Mouse (Mus musculus) MEL (cell line): ENCODE data around the gene Fam214a. TPM values are rescaled to one million over a fixed set of nuclear protein-coding genes. Genes with fewer than 3 reads are reported as not detected.

Experiments
- DNase-seq: peaks from one replicate; pipeline ENCODE4 v3.0.0; 2011; ENCODE audit warnings: low read depth, low spot score
- H3K27ac ChIP-seq: 2 replicates; pipeline ENCODE4 v1.5.1; 2012; ENCODE audit warnings: low read depth, mild to moderate bottlenecking, control low read depth, low read length, moderate library complexity; ENCODE audit not compliant: control insufficient read depth
- H3K27me3 ChIP-seq, 2 experiments: fragments of 150-350 bp in 1 of 2; sonication (generic) in 1 of 2; 2 replicates each; pipeline ENCODE4 v1.6.1; 2012; ENCODE audit warnings: low read length in 2 of 2, mild to moderate bottlenecking in 2 of 2, improper control_type of control experiment in 1 of 2, moderate library complexity in 1 of 2; ENCODE audit not compliant: insufficient read depth in 2 of 2, control insufficient read depth in 1 of 2
- H3K36me3 ChIP-seq, 2 experiments: 2 replicates each; pipeline ENCODE4 v1.6.1; 2012 to 2014; ENCODE audit warnings: low read length in 2 of 2, improper control_type of control experiment in 1 of 2, inconsistent platforms in 1 of 2, mild to moderate bottlenecking in 1 of 2; ENCODE audit not compliant: insufficient read depth in 2 of 2, control insufficient read depth in 1 of 2
- H3K4me1 ChIP-seq, 2 experiments: fragments of 150-350 bp in 1 of 2; sonication (generic) in 1 of 2; 2 replicates each; pipeline ENCODE4 v1.6.1; 2012; ENCODE audit warnings: low read length in 2 of 2, improper control_type of control experiment in 1 of 2, mild to moderate bottlenecking in 1 of 2; ENCODE audit not compliant: insufficient read depth in 2 of 2, control insufficient read depth in 1 of 2
- H3K4me3 ChIP-seq, 2 experiments: fragments of 150-350 bp in 1 of 2; sonication (generic) in 1 of 2; 2 replicates each; pipeline ENCODE4 v1.5.1; 2012; ENCODE audit warnings: low read depth in 2 of 2, low read length in 2 of 2, mild to moderate bottlenecking in 2 of 2, moderate library complexity in 2 of 2, control low read depth in 1 of 2, improper control_type of control experiment in 1 of 2; ENCODE audit not compliant: control insufficient read depth in 1 of 2, insufficient read depth in 1 of 2
- H3K79me2 ChIP-seq: 2 replicates; pipeline ENCODE4 v1.6.1; 2012; ENCODE audit warnings: mild to moderate bottlenecking, low read length, moderate library complexity; ENCODE audit not compliant: control insufficient read depth, poor library complexity, insufficient read depth
- H3K9ac ChIP-seq: 2 replicates; pipeline ENCODE4 v1.6.1; 2012; ENCODE audit warnings: low read depth, mild to moderate bottlenecking, control low read depth, low read length, moderate library complexity; ENCODE audit not compliant: control insufficient read depth, poor library complexity, severe bottlenecking
- H3K9me3 ChIP-seq: fragments of 150-350 bp; sonication (generic); replicated peaks from 2 replicates; pipeline ENCODE4 v1.6.1; 2012; ENCODE audit warnings: mild to moderate bottlenecking, low read length, improper control_type of control experiment, moderate library complexity; ENCODE audit not compliant: insufficient read depth
- CHD2 ChIP-seq: IDR thresholded peaks from 2 replicates; pipeline ENCODE4 v1.6.1; 2011; ENCODE audit warnings: low read length, improper control_type of control experiment
- CTCF ChIP-seq, 3 experiments: IDR thresholded peaks in 2 of 3; conservative IDR thresholded peaks in 1 of 3; 2 replicates each; pipeline ENCODE4 v1.5.1; 2011 to 2012; ENCODE audit warnings: low read length in 3 of 3, low read depth in 2 of 3, mild to moderate bottlenecking in 2 of 3, improper control_type of control experiment in 1 of 3, inconsistent platforms in 1 of 3, mixed read lengths in 1 of 3, moderate library complexity in 1 of 3; ENCODE audit not compliant: control insufficient read depth in 1 of 3, insufficient read depth in 1 of 3, poor library complexity in 1 of 3, severe bottlenecking in 1 of 3
- E2F4 ChIP-seq: IDR thresholded peaks from 2 replicates; pipeline ENCODE4 v1.6.1; 2011; ENCODE audit warnings: low read depth, low read length, improper control_type of control experiment, borderline replicate concordance
- ELF1 ChIP-seq: IDR thresholded peaks from 2 replicates; pipeline ENCODE4 v1.6.1; 2014; ENCODE audit warnings: low read depth, mild to moderate bottlenecking, inconsistent platforms, low read length, improper control_type of control experiment, moderate library complexity
- GABPA ChIP-seq: IDR thresholded peaks from 2 replicates; pipeline ENCODE4 v1.6.1; 2012; ENCODE audit warnings: low read depth, mild to moderate bottlenecking, inconsistent platforms, low read length, improper control_type of control experiment, moderate library complexity
- JUND ChIP-seq: IDR thresholded peaks from 2 replicates; pipeline ENCODE4 v1.6.1; 2011; ENCODE audit warnings: low read depth, mild to moderate bottlenecking, improper control_type of control experiment, low read length
- MAX ChIP-seq: IDR thresholded peaks from 2 replicates; pipeline ENCODE4 v1.6.1; 2011; ENCODE audit warnings: low read length, improper control_type of control experiment
- MAZ ChIP-seq: IDR thresholded peaks from 2 replicates; pipeline ENCODE4 v1.6.1; 2012; ENCODE audit warnings: low read depth, mild to moderate bottlenecking, inconsistent platforms, low read length, improper control_type of control experiment
- POLR2A ChIP-seq, 2 experiments: IDR thresholded peaks; 2 replicates each; pipeline ENCODE4 v1.6.1; 2011 to 2012; ENCODE audit warnings: low read length in 2 of 2, mild to moderate bottlenecking in 2 of 2, control low read depth in 1 of 2, improper control_type of control experiment in 1 of 2, low read depth in 1 of 2, moderate library complexity in 1 of 2; ENCODE audit not compliant: control insufficient read depth in 1 of 2, insufficient read depth in 1 of 2, poor library complexity in 1 of 2
- POLR2AphosphoS2 ChIP-seq: IDR thresholded peaks from 2 replicates; pipeline ENCODE4 v1.6.1; 2011; ENCODE audit warnings: low read length, improper control_type of control experiment
- RAD21 ChIP-seq: IDR thresholded peaks from 2 replicates; pipeline ENCODE4 v1.6.1; 2011; ENCODE audit warnings: mild to moderate bottlenecking, low read depth, low read length, improper control_type of control experiment
- SIN3A ChIP-seq: IDR thresholded peaks from 2 replicates; pipeline ENCODE4 v1.6.1; 2012; ENCODE audit warnings: low read length, improper control_type of control experiment, inconsistent platforms
- SMC3 ChIP-seq: IDR thresholded peaks from 2 replicates; pipeline ENCODE4 v1.6.1; 2011; ENCODE audit warnings: low read depth, low read length, improper control_type of control experiment
- TBP ChIP-seq: IDR thresholded peaks from 2 replicates; pipeline ENCODE4 v1.8.0; 2011; ENCODE audit warnings: low read depth, low read length, improper control_type of control experiment
- ZC3H11A ChIP-seq: IDR thresholded peaks from 2 replicates; pipeline ENCODE4 v1.6.1; 2012; ENCODE audit warnings: low read depth, mild to moderate bottlenecking, inconsistent platforms, low read length, improper control_type of control experiment
- ZKSCAN1 ChIP-seq: IDR thresholded peaks from 2 replicates; pipeline ENCODE4 v1.6.1; 2012; ENCODE audit warnings: low read depth, mild to moderate bottlenecking, inconsistent platforms, low read length, improper control_type of control experiment, moderate library complexity
- ZMIZ1 ChIP-seq: IDR thresholded peaks from 2 replicates; pipeline ENCODE4 v1.6.1; 2012; ENCODE audit warnings: low read depth, mild to moderate bottlenecking, inconsistent platforms, low read length, improper control_type of control experiment, moderate library complexity
- ZNF384 ChIP-seq: IDR thresholded peaks from 2 replicates; pipeline ENCODE4 v1.6.1; 2012; ENCODE audit warnings: low read depth, mild to moderate bottlenecking, inconsistent platforms, low read length, improper control_type of control experiment
- polyA plus RNA-seq, 2 experiments: library from polyadenylated mRNA; stranded (reverse) in 1 of 2; unstranded in 1 of 2; fragments of >175 nt in 1 of 2; fragments of >200 nt in 1 of 2; gene quantifications; 2 replicates each; pipeline versions ENCODE4 v1.2.1 to v1.2.4; 2012; ENCODE audit warnings: low replicate concordance in 2 of 2, low read depth in 1 of 2; ENCODE audit not compliant: insufficient read length in 2 of 2, insufficient read depth in 1 of 2, missing spikeins in 1 of 2
- total RNA-seq: library from RNA; depleted of rRNA; stranded (reverse); fragments of 300-350 nt; gene quantifications from 2 replicates; pipeline ENCODE4 v1.2.3, GENCODE M21; 2012

The Fam214a gene
- total and polyA plus RNA-seq, 3 experiments: 2.3 to 3.9 TPM; not detected in 1

DNA sequence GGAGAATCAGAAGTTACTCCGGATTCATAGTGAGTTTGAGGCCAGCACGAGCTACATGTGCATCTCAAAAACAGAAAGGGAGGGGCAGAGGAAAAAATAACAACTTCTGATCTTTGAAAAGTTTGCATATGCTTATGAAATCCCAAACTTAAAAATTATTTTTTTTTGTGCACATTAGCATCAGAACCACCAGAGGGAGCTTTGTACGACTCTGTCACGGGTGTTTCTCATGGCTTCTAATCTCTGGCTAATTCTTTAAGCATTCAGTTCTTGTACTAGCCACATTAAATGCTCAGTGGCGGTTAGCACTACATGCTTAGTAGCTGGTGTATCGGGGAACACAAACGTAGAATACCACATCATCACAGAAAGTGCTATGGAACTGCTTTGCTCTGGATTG, 80.5 kb downstream of the Fam214a start:
- no peak overlapping the region for H3K9ac ChIP-seq
- peak; percentile 67 for DNase-seq
- no peaks in the 10 kb centered on the region for H3K9me3 ChIP-seq
- no peak for TF ChIP-seq ZKSCAN1
- no peak for TF ChIP-seq POLR2AphosphoS2
- no peak for TF ChIP-seq ELF1
- TF ChIP-seq GABPA: no peak
- TF ChIP-seq SIN3A: 0 out of 2 replicates have a peak, but pooled peaks have one; percentile 31
- TF ChIP-seq TBP: no peak
- no peak for TF ChIP-seq MAX
- peak; percentile 67 for TF ChIP-seq ZNF384
- TF ChIP-seq ZC3H11A: peak; percentile 34
- TF ChIP-seq CTCF (IDR thresholded peaks at IDR 0.05 in 2 of 3, conservative IDR thresholded peaks at IDR 0.05 in 1 of 3; ENCODE audit: control insufficient read depth in 1 of 3, insufficient read depth in 1 of 3, low read depth in 2 of 3, low read length in 3 of 3, poor library complexity in 1 of 3, severe bottlenecking in 1 of 3): peak in 2 of 3 experiments; percentile 38 to 67; a peak in 4 of 6 replicates
- peak; percentile 50 for TF ChIP-seq RAD21
- TF ChIP-seq SMC3: peak; percentile 75
- H3K36me3 ChIP-seq: no peaks in the 10 kb centered on the region
- no peaks in the 10 kb centered on the region for H3K4me1 ChIP-seq
- H3K27me3 ChIP-seq: no peaks in the 10 kb centered on the region
- peaks cover 5% of the 10 kb centered on the region for H3K79me2 ChIP-seq
- no peak overlapping the region for H3K4me3 ChIP-seq
- no peak overlapping the region for H3K27ac ChIP-seq

DNA sequence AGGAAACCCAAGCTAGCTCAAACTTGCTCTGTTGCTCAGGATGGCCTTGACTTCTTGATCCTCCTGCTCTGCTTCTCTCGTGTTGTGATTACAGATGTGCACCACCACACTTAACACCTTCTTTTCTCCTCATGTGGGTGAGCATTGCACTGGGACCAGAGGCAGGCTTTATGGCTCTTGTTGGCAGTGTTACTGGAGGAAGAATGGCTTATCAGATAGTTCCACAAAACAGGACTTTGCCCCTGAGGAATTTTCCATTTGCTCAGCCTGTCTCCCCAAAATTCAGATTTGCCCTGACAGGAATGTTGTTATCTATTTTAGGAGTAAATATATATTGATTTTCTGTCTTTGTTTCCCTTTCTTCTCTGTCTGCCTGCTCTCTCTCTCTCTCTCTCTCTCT, 82.0 kb downstream of the Fam214a start:
- Histone ChIP-seq H3K4me1 (peaks cover 3 to 5% of the 10 kb centered on the region in 2 experiments; a peak in 3 of 4 replicates), H3K9ac (no peak overlapping the region), H3K27me3 (no peaks in the 10 kb centered on the region), H3K36me3 (peaks cover 0 to 7% of the 10 kb centered on the region in 2 experiments; a peak in 2 of 4 replicates), H3K79me2 (peaks cover 18% of the 10 kb centered on the region), H3K27ac (no peak overlapping the region), H3K4me3 (no peak overlapping the region), H3K9me3 (no peaks in the 10 kb centered on the region)
- no peak for DNase-seq
- TF ChIP-seq MAX (no peak), E2F4 (no peak), SMC3 (no peak), ZMIZ1 (no peak), RAD21 (no peak), GABPA (no peak), CTCF (IDR thresholded peaks at IDR 0.05 in 2 of 3, conservative IDR thresholded peaks at IDR 0.05 in 1 of 3; ENCODE audit: control insufficient read depth in 1 of 3, insufficient read depth in 1 of 3, low read depth in 2 of 3, low read length in 3 of 3, poor library complexity in 1 of 3, severe bottlenecking in 1 of 3) (no peak), TBP (no peak)

DNA sequence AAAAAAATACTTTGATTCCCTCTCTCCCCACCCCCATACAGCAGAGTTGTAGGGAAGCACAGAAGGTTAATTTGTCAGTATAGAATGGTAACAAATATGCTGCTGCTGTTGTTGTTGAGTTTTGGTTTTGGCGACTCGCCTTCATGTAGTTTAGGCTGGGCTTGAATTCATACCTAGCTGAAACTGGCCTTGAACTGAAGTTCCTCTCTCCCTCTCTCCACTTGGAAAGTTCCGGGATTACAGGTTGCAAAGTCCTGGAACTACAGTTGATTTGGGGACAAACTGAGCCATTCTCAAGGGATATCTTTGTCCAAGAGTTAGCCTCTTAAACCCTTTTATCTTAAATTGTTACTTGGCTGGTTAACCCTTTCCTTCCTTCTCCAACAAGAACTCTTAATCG, 83.3 kb downstream of the Fam214a start:
- no peak overlapping the region for H3K4me3 ChIP-seq
- TF ChIP-seq SMC3 (no peak), CTCF (IDR thresholded peaks at IDR 0.05 in 2 of 3, conservative IDR thresholded peaks at IDR 0.05 in 1 of 3; ENCODE audit: control insufficient read depth in 1 of 3, insufficient read depth in 1 of 3, low read depth in 2 of 3, low read length in 3 of 3, poor library complexity in 1 of 3, severe bottlenecking in 1 of 3) (no peak), ZNF384 (no peak), ZC3H11A (no peak), CHD2 (no peak), POLR2A (IDR thresholded peaks at IDR 0.05; ENCODE audit: control insufficient read depth in 1 of 2, insufficient read depth in 1 of 2, low read depth in 1 of 2, low read length in 2 of 2, poor library complexity in 1 of 2) (no peak), MAZ (no peak), JUND (no peak)
- H3K36me3 ChIP-seq: peaks cover 0 to 16% of the 10 kb centered on the region in 2 experiments; a peak in 2 of 4 replicates
- no peak overlapping the region for H3K9ac ChIP-seq
- peaks cover 5 to 9% of the 10 kb centered on the region in 2 experiments; a peak in 3 of 4 replicates for H3K4me1 ChIP-seq
- DNase-seq: no peak
- H3K79me2 ChIP-seq: peaks cover 26% of the 10 kb centered on the region
- no peaks in the 10 kb centered on the region for H3K27me3 ChIP-seq
- no peak overlapping the region for H3K27ac ChIP-seq
- H3K9me3 ChIP-seq: no peaks in the 10 kb centered on the region
